Mouse (Mus musculus) urinary bladder, adult 2 months (tissue): ENCODE results near the gene Zc3h12a. TPM values are rescaled to one million over a fixed set of nuclear protein-coding genes. Genes with fewer than 3 reads are reported as not detected.

Experiments used
- DNase-seq: peaks from one replicate; pipeline ENCODE4 v3.0.0; 2022; ENCODE audit warnings: low spot score
- polyA plus RNA-seq: library from polyadenylated mRNA; depleted of rRNA; stranded (reverse); fragments of >200 nt; gene quantifications from 2 replicates; pipeline ENCODE4 v1.2.3, GENCODE M21; 2012; rRNA removed

Zc3h12a gene
- 12.5 and 13.1 TPM in 2 replicates for polyA plus RNA-seq

GRCm38 (mm10) chr4:125127305-125128084, at the start of gene Zc3h12a:
Gene Zc3h12a, minus strand, starts transcription at chr4:125127840.
- DNase-seq: peak; percentile 81

GRCm38 (mm10) chr4:125176639-125177165, 49.1 kb upstream of the Zc3h12a start:
- DNase-seq: no peak

GRCm38 (mm10) chr4:125176190-125176589, 48.5 kb upstream of the Zc3h12a start:
- DNase-seq: no peak

GRCm38 (mm10) chr4:125175591-125175990, 48.0 kb upstream of the Zc3h12a start:
- no peak for DNase-seq

- no peak for DNase-seq
Observed at GRCm38 (mm10) chr4:125174516-125175185, 47.0 kb upstream of the Zc3h12a start.

- DNase-seq: no peak
Observed at GRCm38 (mm10) chr4:125173150-125173549, 45.5 kb upstream of the Zc3h12a start.

- DNase-seq: no peak
Observed at GRCm38 (mm10) chr4:125172736-125173135, 45.1 kb upstream of the Zc3h12a start.

- no peak for DNase-seq
Observed at GRCm38 (mm10) chr4:125167723-125168122, 40.1 kb upstream of the Zc3h12a start.

- DNase-seq: no peak
Observed at GRCm38 (mm10) chr4:125164861-125165260, 37.2 kb upstream of the Zc3h12a start.

GRCm38 (mm10) chr4:125162701-125163100, 35.1 kb upstream of the Zc3h12a start:
- DNase-seq: no peak

GRCm38 (mm10) chr4:125161392-125161791, 33.8 kb upstream of the Zc3h12a start:
- no peak for DNase-seq

GRCm38 (mm10) chr4:125160951-125161331, 33.3 kb upstream of the Zc3h12a start:
- no peak for DNase-seq

GRCm38 (mm10) chr4:125160320-125160950, 32.8 kb upstream of the Zc3h12a start:
- peak; percentile 77 for DNase-seq

- DNase-seq: no peak
Observed at GRCm38 (mm10) chr4:125158581-125159317, 31.1 kb upstream of the Zc3h12a start.

GRCm38 (mm10) chr4:125158081-125158480, 30.4 kb upstream of the Zc3h12a start:
- DNase-seq: no peak

- DNase-seq: no peak
Observed at GRCm38 (mm10) chr4:125157322-125157721, 29.7 kb upstream of the Zc3h12a start.

GRCm38 (mm10) chr4:125155646-125156045, 28.0 kb upstream of the Zc3h12a start:
- no peak for DNase-seq

GRCm38 (mm10) chr4:125153659-125154241, 26.1 kb upstream of the Zc3h12a start:
- no peak for DNase-seq

GRCm38 (mm10) chr4:125152469-125152868, 24.8 kb upstream of the Zc3h12a start:
- DNase-seq: no peak

- DNase-seq: no peak
Observed at GRCm38 (mm10) chr4:125149460-125149859, 21.8 kb upstream of the Zc3h12a start.

- no peak for DNase-seq
Observed at GRCm38 (mm10) chr4:125147970-125148369, 20.3 kb upstream of the Zc3h12a start.
